Mouse (Mus musculus) adrenal gland, adult 10 weeks (tissue): ENCODE data around the gene 1700012P22Rik. TPM values are rescaled to one million over a fixed set of nuclear protein-coding genes. Genes with fewer than 3 reads are reported as not detected.

ENCODE experiments used
- polyA plus RNA-seq: library from polyadenylated mRNA; stranded (reverse); fragments of 350-450 nt; fragmentation: Illumina TruSeq; extraction: RNeasy Lipid Tissue Mini Kit (QIAGEN cat#74804); gene quantifications from one replicate; pipeline ENCODE4 v1.2.3, GENCODE M21; 2014; ENCODE audit warnings: low read depth, low replicate concordance

The 1700012P22Rik gene
- polyA plus RNA-seq, result not detected

DNA sequence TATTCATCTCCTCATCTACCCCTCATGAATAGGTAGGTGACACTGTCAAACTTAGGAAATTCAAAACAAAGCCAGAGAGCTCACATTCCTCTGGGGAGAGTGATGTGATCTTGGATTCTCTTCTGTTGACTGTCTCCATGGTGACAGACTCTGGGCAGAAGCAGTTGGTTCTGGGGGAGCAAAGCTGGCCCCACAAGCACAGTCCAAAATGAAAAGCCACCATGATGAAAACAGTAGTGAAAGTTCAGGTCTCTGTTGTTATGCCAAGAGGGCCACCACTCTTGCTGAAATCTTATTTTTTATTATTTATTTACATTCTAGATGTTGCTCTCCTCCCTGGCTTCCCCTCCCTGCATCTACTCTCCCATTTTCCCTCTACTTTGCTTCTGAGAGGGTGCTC, at the start of gene 1700012P22Rik:
Gene 1700012P22Rik (minus strand): TSS at position 101 of the 400 bp plus-strand sequence.

DNA sequence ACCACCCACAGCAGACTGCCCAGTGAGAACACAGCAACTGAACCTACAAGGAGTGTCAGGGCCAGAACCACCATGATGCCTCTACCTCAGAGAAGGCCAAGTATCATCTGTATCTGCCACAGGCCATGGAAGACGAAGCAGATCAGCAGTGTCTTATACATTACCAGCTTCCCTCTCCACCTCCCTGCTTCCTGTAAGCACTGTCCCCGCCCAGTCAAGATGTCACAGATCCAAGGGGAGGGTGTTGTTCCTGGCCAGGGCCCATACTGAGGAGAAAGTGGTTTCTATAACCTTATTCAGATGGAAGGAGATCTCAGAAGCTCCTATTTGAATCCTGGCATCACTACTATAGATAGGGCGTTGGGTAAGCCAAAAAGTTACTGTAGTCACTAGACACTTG, 25.1 kb upstream of the 1700012P22Rik start, which contains the start of gene Aadacl3:
Gene Aadacl3 (minus strand): TSS at position 101 of the 400 bp plus-strand sequence.

DNA sequence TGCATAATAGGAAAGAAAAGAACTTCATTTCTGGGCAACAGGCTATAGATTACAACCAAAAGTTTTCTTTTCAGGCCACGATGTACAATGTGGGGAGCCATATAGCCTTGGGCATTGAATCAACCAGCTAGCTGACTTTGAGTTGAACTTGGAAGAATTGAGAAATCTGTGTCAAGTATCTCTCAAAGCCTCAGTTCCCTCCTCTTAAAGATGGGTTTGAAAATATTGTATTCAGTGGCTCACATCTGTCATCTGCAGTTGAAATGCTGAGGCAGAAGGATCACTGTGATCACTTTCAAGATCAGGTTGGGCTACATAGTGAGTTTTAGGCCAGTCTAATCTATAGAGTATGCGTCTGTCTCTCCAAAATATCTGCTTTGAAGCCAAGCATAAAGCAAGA, 14.6 kb upstream of the 1700012P22Rik start, which contains the start of gene Gm9944:
Gene Gm9944 (minus strand): TSS at position 101 of the 400 bp plus-strand sequence.

DNA sequence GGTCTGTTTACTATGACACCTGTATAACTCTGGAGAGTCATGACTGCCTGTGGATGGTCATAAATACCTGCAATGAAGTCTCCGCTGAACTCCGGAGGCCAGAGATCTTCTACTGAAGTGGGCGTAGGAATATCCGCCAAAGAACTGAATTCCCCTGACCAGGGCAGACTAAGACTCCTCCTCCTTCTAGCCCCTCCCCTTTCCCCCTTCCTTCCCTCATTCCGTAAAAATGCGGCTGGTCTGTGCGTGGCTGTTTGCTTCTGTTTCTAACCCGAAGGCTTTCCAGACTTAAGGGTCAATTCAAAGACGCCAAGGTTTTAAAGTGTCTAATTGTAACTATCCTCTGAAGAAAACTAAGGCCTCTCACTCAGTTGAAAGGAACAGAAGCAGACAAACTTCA, 30.3 kb downstream of the 1700012P22Rik start, which contains the start of gene Pramef12:
Gene Pramef12 (minus strand): TSS at position 175 of the 400 bp plus-strand sequence.

GRCm38 (mm10) chr4:144377911-144378310, 60.7 kb downstream of the 1700012P22Rik start, which contains the start of gene Pramef20:
Pramef20 (minus strand) TSS chr4:144377933.

Other genes with a start within 250 kb of the 1700012P22Rik start
- gene Oog2, start 248.1 kb downstream of the 1700012P22Rik start, polyA plus RNA-seq, result not detected
- gene C87977, start 225.5 kb downstream of the 1700012P22Rik start, polyA plus RNA-seq, result not detected
- gene Pramel5, start 158.3 kb downstream of the 1700012P22Rik start, polyA plus RNA-seq, result not detected
- gene Gm13128, start 108.5 kb downstream of the 1700012P22Rik start, polyA plus RNA-seq, result not detected
- not detected for gene Gm13119, start 80.8 kb downstream of the 1700012P22Rik start, polyA plus RNA-seq
- not detected for gene Pramef20, start 60.8 kb downstream of the 1700012P22Rik start, polyA plus RNA-seq
- not detected for gene Pramef12, start 30.3 kb downstream of the 1700012P22Rik start, polyA plus RNA-seq
- not detected for gene Gm9944, start 14.5 kb upstream of the 1700012P22Rik start, polyA plus RNA-seq
- gene Aadacl3, start 25.0 kb upstream of the 1700012P22Rik start, polyA plus RNA-seq, result not detected
- not detected for gene 9430007A20Rik, start 81.0 kb upstream of the 1700012P22Rik start, polyA plus RNA-seq
- not detected for gene Gm13124, start 126.4 kb upstream of the 1700012P22Rik start, polyA plus RNA-seq
- gene Aadacl4, start 174.9 kb upstream of the 1700012P22Rik start, polyA plus RNA-seq, result not detected
- not detected for gene Gm436, start 247.6 kb upstream of the 1700012P22Rik start, polyA plus RNA-seq